Mouse (Mus musculus): ENCODE results near the gene Man2c1. TPM values are rescaled to one million over a fixed set of nuclear protein-coding genes. Genes with fewer than 3 reads are reported as not detected.

Gene Man2c1
- polyA plus RNA-seq (2014; fragmentation: Illumina TruSeq; extraction: RNeasy Lipid Tissue Mini Kit (QIAGEN cat#74804); ENCODE audit: low read depth, low replicate concordance) = 8.0 TPM

DNA sequence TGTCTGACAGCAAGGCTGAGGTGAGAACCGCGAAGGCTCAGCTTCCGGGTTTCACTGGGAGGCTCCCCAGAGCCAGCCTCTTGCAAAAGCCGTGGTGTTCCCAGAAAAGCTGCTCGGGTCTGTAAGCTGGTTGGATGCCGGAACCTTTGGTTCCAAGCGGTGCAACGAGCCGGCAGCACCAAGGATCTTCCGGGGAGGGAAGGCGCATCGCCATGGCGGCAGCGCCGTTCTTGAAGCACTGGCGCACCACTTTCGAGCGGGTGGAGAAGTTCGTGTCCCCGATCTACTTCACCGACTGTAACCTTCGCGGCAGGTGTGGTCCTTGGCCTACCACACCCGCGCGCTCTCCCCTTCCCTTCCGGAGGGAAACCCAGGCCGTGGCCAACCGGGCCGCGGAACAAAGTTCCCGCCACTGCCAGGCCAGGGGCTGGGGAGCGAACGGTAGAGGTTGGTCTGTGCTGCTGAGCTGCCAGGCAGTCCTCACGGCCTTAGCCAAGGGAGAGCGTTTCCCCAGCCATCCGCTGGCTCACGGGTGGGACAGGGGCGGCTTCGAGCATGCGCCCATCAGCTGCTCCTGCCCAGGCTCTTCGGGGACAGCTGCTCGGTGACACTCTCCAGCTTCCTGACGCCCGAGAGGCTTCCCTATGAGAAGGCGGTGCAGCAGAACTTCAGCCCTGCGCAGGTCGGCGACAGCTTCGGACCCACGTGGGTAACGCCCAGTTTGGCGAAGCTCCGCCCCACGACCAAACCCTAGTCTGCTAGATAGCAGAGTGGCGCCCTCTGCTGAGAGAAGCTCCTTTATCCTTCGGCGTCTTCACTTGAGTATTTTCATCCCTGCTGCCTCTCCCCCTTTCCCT lies at the start of gene Man2c1:
TSS of gene Man2c1 (plus strand) at position 114 of the 857 bp plus-strand sequence.

DNA sequence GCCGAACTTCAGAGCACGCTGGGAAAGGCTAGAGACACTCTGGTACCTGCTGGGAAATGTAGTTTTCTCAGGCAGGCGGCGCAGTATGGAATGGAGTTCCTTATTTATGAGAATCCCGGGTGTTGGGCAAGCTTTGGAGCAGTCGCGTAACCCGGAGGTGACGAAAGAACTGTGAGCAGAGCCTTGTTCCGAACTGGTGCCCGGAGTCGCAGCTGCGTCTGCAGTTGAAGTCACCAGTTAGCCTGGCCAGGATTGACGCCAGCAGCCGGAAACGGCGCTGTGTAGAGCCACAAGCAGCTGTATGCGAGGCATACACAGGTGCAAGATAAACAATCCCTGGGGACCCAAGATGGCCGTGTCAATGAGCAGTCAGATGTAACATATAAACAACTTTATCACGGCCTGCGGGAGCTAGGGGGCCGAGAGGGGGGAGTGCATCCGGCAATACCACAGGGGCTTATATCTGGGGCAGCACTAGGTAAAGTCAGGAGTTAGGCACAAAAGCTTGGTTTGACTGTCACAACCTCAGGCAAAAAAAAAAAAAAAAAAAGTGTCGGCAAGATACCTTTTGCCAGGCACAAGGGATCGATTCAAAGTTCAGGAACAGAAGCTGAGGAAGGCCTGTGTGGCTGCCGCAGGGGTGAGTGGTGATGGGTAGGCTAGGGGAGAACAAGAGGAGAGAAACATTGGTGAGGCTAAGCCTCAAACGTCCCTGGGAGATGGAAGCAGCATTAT lies 17.8 kb downstream of the Man2c1 start, which contains the start of gene Neil1:
TSS of gene Neil1 (minus strand) at position 162 of the 735 bp plus-strand sequence.

DNA sequence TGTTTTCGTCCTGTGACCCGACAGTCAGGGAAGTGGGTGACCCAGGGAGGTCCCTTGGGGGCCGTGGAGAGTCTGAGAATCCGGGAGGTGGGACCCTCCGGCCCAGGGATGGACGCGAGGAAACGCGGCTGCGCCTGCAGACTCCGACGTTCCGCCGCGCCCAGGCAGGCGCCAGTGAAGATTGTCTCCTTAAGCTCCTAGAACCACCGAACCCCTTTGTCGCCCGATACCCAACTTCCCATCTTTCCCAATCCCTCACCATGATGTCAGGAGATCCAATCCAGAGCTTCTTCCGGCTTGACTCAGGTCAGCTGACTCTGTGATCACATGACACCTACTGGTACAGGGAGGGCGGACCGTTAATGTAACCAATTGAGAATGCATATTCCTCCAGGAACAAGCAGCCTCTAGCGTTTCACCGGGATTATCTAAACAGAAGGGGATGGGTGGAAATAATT lies 27.6 kb downstream of the Man2c1 start, which contains the start of gene Commd4:
TSS of gene Commd4 (minus strand) at position 319 of the 458 bp plus-strand sequence.

Other genes starting within 250 kb of the Man2c1 start
- 2.1 TPM for gene Snx33, start 202.3 kb upstream of the Man2c1 start, polyA plus RNA-seq (2014; fragmentation: Illumina TruSeq; extraction: RNeasy Lipid Tissue Mini Kit (QIAGEN cat#74804); ENCODE audit: low read depth, low replicate concordance)
- 46.4 TPM for gene Imp3, start 193.2 kb upstream of the Man2c1 start, polyA plus RNA-seq (2014; fragmentation: Illumina TruSeq; extraction: RNeasy Lipid Tissue Mini Kit (QIAGEN cat#74804); ENCODE audit: low read depth, low replicate concordance)
- 15.0 TPM for gene Snupn, start 179.8 kb upstream of the Man2c1 start, polyA plus RNA-seq (2014; fragmentation: Illumina TruSeq; extraction: RNeasy Lipid Tissue Mini Kit (QIAGEN cat#74804); ENCODE audit: low read depth, low replicate concordance)
- gene Ptpn9, start 135.8 kb upstream of the Man2c1 start, polyA plus RNA-seq (2014; fragmentation: Illumina TruSeq; extraction: RNeasy Lipid Tissue Mini Kit (QIAGEN cat#74804); ENCODE audit: low read depth, low replicate concordance) = 39.8 TPM
- 20.5 TPM for gene Sin3a, start 58.6 kb upstream of the Man2c1 start, polyA plus RNA-seq (2014; fragmentation: Illumina TruSeq; extraction: RNeasy Lipid Tissue Mini Kit (QIAGEN cat#74804); ENCODE audit: low read depth, low replicate concordance)
- 0.53 TPM for gene Neil1, start 17.6 kb downstream of the Man2c1 start, polyA plus RNA-seq (2014; fragmentation: Illumina TruSeq; extraction: RNeasy Lipid Tissue Mini Kit (QIAGEN cat#74804); ENCODE audit: low read depth, low replicate concordance)
- gene Commd4, start 27.6 kb downstream of the Man2c1 start, polyA plus RNA-seq (2014; fragmentation: Illumina TruSeq; extraction: RNeasy Lipid Tissue Mini Kit (QIAGEN cat#74804); ENCODE audit: low read depth, low replicate concordance) = 5.5 TPM
- gene Trcg1, start 105.9 kb downstream of the Man2c1 start, polyA plus RNA-seq (2014; fragmentation: Illumina TruSeq; extraction: RNeasy Lipid Tissue Mini Kit (QIAGEN cat#74804); ENCODE audit: low read depth, low replicate concordance) = not detected
- gene 1700017B05Rik, start 131.9 kb downstream of the Man2c1 start, polyA plus RNA-seq (2014; fragmentation: Illumina TruSeq; extraction: RNeasy Lipid Tissue Mini Kit (QIAGEN cat#74804); ENCODE audit: low read depth, low replicate concordance) = 0.85 TPM

Measured in kidney, adult 10 weeks (tissue).